Mouse (Mus musculus) C2C12 (cell line): Measurements from ENCODE around the gene Cpsf2. TPM values are rescaled to one million over a fixed set of nuclear protein-coding genes. Genes with fewer than 3 reads are reported as not detected.

ENCODE experiments used
- H3K27me3 ChIP-seq: one replicate; pipeline ENCODE4 v1.6.1; 2011; ENCODE audit not compliant: control insufficient read depth, insufficient read depth, insufficient read length
- H3K36me3 ChIP-seq: one replicate; pipeline ENCODE4 v1.6.1; 2011; ENCODE audit not compliant: control insufficient read depth, insufficient read depth
- H3K4me3 ChIP-seq: one replicate; pipeline ENCODE4 v1.5.1; 2011; ENCODE audit warnings: mild to moderate bottlenecking, control low read depth; ENCODE audit not compliant: poor library complexity, insufficient read depth, severe bottlenecking
- H3K79me2 ChIP-seq: one replicate; pipeline ENCODE4 v1.6.1; 2011; ENCODE audit not compliant: control insufficient read depth, insufficient read depth
- H3K79me3 ChIP-seq: one replicate; pipeline ENCODE4 v1.6.1; 2011; ENCODE audit warnings: low read depth, control low read depth
- H3ac ChIP-seq: one replicate; pipeline ENCODE3; 2011; ENCODE audit warnings: low read depth; ENCODE audit not compliant: control insufficient read depth, insufficient read length
- CEBPB ChIP-seq: IDR thresholded peaks from one replicate; pipeline ENCODE4 v1.6.1; 2011; ENCODE audit warnings: low read depth, mild to moderate bottlenecking, control low read depth, moderate library complexity
- CTCF ChIP-seq: IDR thresholded peaks from one replicate; pipeline ENCODE4 v1.5.1; 2011; ENCODE audit not compliant: control insufficient read depth, insufficient read depth, insufficient read length
- FOSL1 ChIP-seq: IDR thresholded peaks from one replicate; pipeline ENCODE4 v1.8.0; 2011; ENCODE audit warnings: mild to moderate bottlenecking, low read length; ENCODE audit not compliant: poor library complexity, insufficient read depth, severe bottlenecking
- MAX ChIP-seq: IDR thresholded peaks from one replicate; pipeline ENCODE4 v1.6.1; 2011; ENCODE audit warnings: mild to moderate bottlenecking, control low read depth
- MYOD1 ChIP-seq: IDR thresholded peaks from one replicate; pipeline ENCODE4 v1.6.1; 2011; ENCODE audit warnings: low read depth; ENCODE audit not compliant: control insufficient read depth, insufficient read length
- MYOG ChIP-seq: IDR thresholded peaks from one replicate; pipeline ENCODE4 v1.6.1; 2011; ENCODE audit not compliant: control insufficient read depth, insufficient read length; ENCODE audit errors: extremely low read depth
- USF1 ChIP-seq: IDR thresholded peaks from one replicate; pipeline ENCODE4 v1.6.1; 2011; ENCODE audit warnings: low read depth, mild to moderate bottlenecking, control low read depth, moderate library complexity
- polyA plus RNA-seq: library from polyadenylated mRNA; unstranded; fragments of >200 nt; fragmentation: generic; extraction: Trizol; gene quantifications from one replicate; pipeline ENCODE4 v1.2.1, GENCODE M21; 2012; ENCODE audit warnings: missing spikeins

Cpsf2 gene
- polyA plus RNA-seq, 1 experiment, result 14.3 TPM

GRCm38 (mm10) chr12:102034934-102035333 lies 59.1 kb downstream of the Cpsf2 start:
- Histone ChIP-seq H3K36me3 (no peaks in the 10 kb centered on the region), H3K79me2 (no peaks in the 10 kb centered on the region), H3ac (no peak overlapping the region), H3K4me3 (no peak overlapping the region), H3K27me3 (peaks cover 15% of the 10 kb centered on the region), H3K79me3 (no peaks in the 10 kb centered on the region)
- TF ChIP-seq CTCF, result no peak
- no peak for TF ChIP-seq MYOD1
- TF ChIP-seq MYOG, result no peak
- no peak for TF ChIP-seq CEBPB
- TF ChIP-seq MAX, result no peak
- no peak for TF ChIP-seq FOSL1
- TF ChIP-seq USF1, result no peak

DNA sequence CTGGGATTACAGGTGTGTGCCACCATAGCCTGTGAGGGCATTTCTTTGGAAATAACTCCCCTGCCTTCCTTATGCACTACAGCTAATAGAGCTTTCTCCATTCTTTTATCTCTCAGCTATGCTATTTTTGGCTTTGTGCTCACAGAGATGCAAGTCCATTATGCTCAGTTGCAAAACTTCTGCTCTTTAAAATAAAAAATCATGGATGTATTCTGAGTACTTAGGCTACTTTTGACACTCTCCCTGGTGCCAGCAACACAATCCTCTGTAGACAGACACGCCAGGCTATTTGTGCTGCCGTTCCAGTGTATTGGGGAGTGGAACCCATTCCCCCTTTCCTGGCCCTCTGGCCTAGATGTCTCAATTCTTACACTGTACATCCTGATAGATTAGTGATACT lies 64.1 kb downstream of the Cpsf2 start:
- Histone ChIP-seq H3K36me3 (no peaks in the 10 kb centered on the region), H3K79me3 (no peaks in the 10 kb centered on the region), H3K27me3 (peaks cover 14% of the 10 kb centered on the region), H3ac (no peak overlapping the region), H3K79me2 (no peaks in the 10 kb centered on the region), H3K4me3 (no peak overlapping the region)
- TF ChIP-seq MAX, result no peak
- TF ChIP-seq MYOD1, result no peak
- TF ChIP-seq USF1, result no peak
- no peak for TF ChIP-seq CEBPB
- TF ChIP-seq MYOG, result no peak
- no peak for TF ChIP-seq CTCF
- no peak for TF ChIP-seq FOSL1

- TF ChIP-seq CEBPB, result no peak
- no peak for TF ChIP-seq MYOD1
- no peak for TF ChIP-seq USF1
- Histone ChIP-seq H3K79me3 (no peaks in the 10 kb centered on the region), H3ac (no peak overlapping the region), H3K4me3 (no peak overlapping the region), H3K36me3 (no peaks in the 10 kb centered on the region), H3K27me3 (peaks cover 14% of the 10 kb centered on the region), H3K79me2 (no peaks in the 10 kb centered on the region)
These were observed 65.9 kb downstream of the Cpsf2 start for GRCm38 (mm10) chr12:102041699-102042098.

GRCm38 (mm10) chr12:102042247-102042646 lies 66.5 kb downstream of the Cpsf2 start:
- no peaks in the 10 kb centered on the region for H3K36me3 ChIP-seq
- H3K79me2 ChIP-seq, result no peaks in the 10 kb centered on the region
- H3K79me3 ChIP-seq, result no peaks in the 10 kb centered on the region
- H3K27me3 ChIP-seq, result peaks cover 14% of the 10 kb centered on the region
- H3K4me3 ChIP-seq, result no peak overlapping the region
- TF ChIP-seq MYOD1 (no peak), USF1 (no peak), CEBPB (no peak), CTCF (no peak), FOSL1 (no peak), MYOG (no peak)
- no peak overlapping the region for H3ac ChIP-seq

- TF ChIP-seq MYOD1 (no peak), MYOG (no peak), FOSL1 (no peak), CEBPB (no peak)
- Histone ChIP-seq H3ac (no peak overlapping the region), H3K36me3 (no peaks in the 10 kb centered on the region), H3K79me2 (no peaks in the 10 kb centered on the region), H3K4me3 (no peak overlapping the region), H3K27me3 (peaks cover 14% of the 10 kb centered on the region), H3K79me3 (no peaks in the 10 kb centered on the region)
These were observed 68.1 kb downstream of the Cpsf2 start for GRCm38 (mm10) chr12:102043840-102044239.

GRCm38 (mm10) chr12:102054155-102054554 lies 78.4 kb downstream of the Cpsf2 start:
- Histone ChIP-seq H3K27me3 (peaks cover under 1% of the 10 kb centered on the region), H3K79me2 (no peaks in the 10 kb centered on the region), H3K79me3 (no peaks in the 10 kb centered on the region), H3K36me3 (no peaks in the 10 kb centered on the region), H3K4me3 (no peak overlapping the region), H3ac (no peak overlapping the region)
- TF ChIP-seq USF1 (no peak), MYOG (no peak), CTCF (no peak), MYOD1 (no peak), CEBPB (no peak), MAX (no peak), FOSL1 (no peak)
